Mouse (Mus musculus) ES-Bruce4 (cell line): ENCODE data around the gene Tnfrsf12a. TPM values are rescaled to one million over a fixed set of nuclear protein-coding genes. Genes with fewer than 3 reads are reported as not detected.
A peak's percentile ranks its signal among the peaks of the same experiment; 100 is the strongest.

Experiments used
- H3K27ac ChIP-seq: 2 replicates; pipeline ENCODE4 v1.5.1; 2012; ENCODE audit warnings: low read length, inconsistent platforms; ENCODE audit not compliant: insufficient read depth
- H3K27me3 ChIP-seq: 2 replicates; pipeline ENCODE4 v1.6.1; 2012; ENCODE audit warnings: mild to moderate bottlenecking, low read length, inconsistent platforms; ENCODE audit not compliant: control insufficient read depth, poor library complexity, insufficient read depth, severe bottlenecking
- H3K36me3 ChIP-seq: 2 replicates; pipeline ENCODE4 v1.6.1; 2012; ENCODE audit warnings: inconsistent platforms, mild to moderate bottlenecking, low read length, moderate library complexity; ENCODE audit not compliant: control insufficient read depth, poor library complexity, insufficient read depth, severe bottlenecking
- H3K4me1 ChIP-seq: one replicate; pipeline ENCODE4 v1.8.1; 2011; ENCODE audit warnings: low read length; ENCODE audit not compliant: control insufficient read depth, insufficient read depth
- H3K4me3 ChIP-seq: 2 replicates; pipeline ENCODE4 v1.5.1; 2011; ENCODE audit warnings: low read depth, mild to moderate bottlenecking, low read length
- H3K9ac ChIP-seq: 2 replicates; pipeline ENCODE4 v1.6.1; 2012; ENCODE audit warnings: low read depth, mild to moderate bottlenecking, inconsistent platforms; ENCODE audit not compliant: poor library complexity, severe bottlenecking
- H3K9me3 ChIP-seq: replicated peaks from 2 replicates; pipeline ENCODE4 v1.6.1; 2012; ENCODE audit warnings: mild to moderate bottlenecking, low read length, inconsistent platforms; ENCODE audit not compliant: control insufficient read depth, poor library complexity, insufficient read depth, severe bottlenecking
- CTCF ChIP-seq: IDR thresholded peaks from one replicate; pipeline ENCODE4 v1.8.1; 2011; ENCODE audit warnings: low read depth, low read length
- EP300 ChIP-seq: IDR thresholded peaks from 2 replicates; pipeline ENCODE4 v1.6.1; 2011; ENCODE audit warnings: low read depth, low read length; ENCODE audit not compliant: insufficient read depth
- POLR2A ChIP-seq: IDR thresholded peaks from one replicate; pipeline ENCODE4 v1.8.1; 2011; ENCODE audit warnings: low read length; ENCODE audit not compliant: insufficient read depth
- polyA plus RNA-seq: library from polyadenylated mRNA; stranded (reverse); fragments of >200 nt; gene quantifications from 2 replicates; pipeline ENCODE4 v1.2.4, GENCODE M21; 2011; ENCODE audit warnings: low read depth; ENCODE audit not compliant: missing spikeins, insufficient read depth, insufficient read length

The Tnfrsf12a gene
- polyA plus RNA-seq, 1 experiment, result 51.7 TPM

- no peak overlapping the region; the same call in 1 of the 2 replicates for H3K4me3 ChIP-seq
Observed at GRCm38 (mm10) chr17:23672761-23673160, 4.5 kb downstream of the Tnfrsf12a start.

DNA sequence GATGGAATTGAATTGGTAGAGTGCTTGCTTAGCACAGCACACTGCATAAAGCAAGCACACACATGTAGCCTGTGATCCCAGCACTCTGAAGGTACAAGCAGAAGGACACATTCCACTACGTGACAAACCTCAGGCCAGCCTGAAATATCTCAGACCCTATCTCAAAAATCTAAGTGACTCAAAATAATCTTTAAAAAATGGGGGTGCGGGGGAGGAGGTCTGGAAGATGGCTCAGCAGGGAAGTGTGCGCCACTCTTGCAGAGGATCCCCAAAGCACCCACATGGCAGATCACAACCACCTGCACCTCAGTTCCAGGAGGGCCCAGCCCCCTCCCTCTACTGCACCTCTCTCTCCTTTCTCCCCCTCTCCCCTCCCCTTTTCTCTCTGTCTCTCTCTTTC is 5.7 kb downstream of the Tnfrsf12a start:
- Histone ChIP-seq H3K4me1 (peaks cover 5% of the 10 kb centered on the region), H3K36me3 (peaks cover 10% of the 10 kb centered on the region; the same call in 1 of the 2 replicates), H3K9me3 (no peaks in the 10 kb centered on the region), H3K9ac (no peak overlapping the region), H3K27ac (no peak overlapping the region; the same call in 1 of the 2 replicates), H3K27me3 (no peaks in the 10 kb centered on the region), H3K4me3 (no peak overlapping the region)
- no peak for TF ChIP-seq CTCF
- TF ChIP-seq EP300, result no peak

More at GRCm38 (mm10) chr17:23672761-23673160, 4.5 kb downstream of the Tnfrsf12a start:
- TF ChIP-seq POLR2A, result no peak
- TF ChIP-seq CTCF, result no peak
- no peak for TF ChIP-seq EP300
- peaks cover 6% of the 10 kb centered on the region; the same call in 1 of the 2 replicates for H3K36me3 ChIP-seq
- no peak overlapping the region for H3K27ac ChIP-seq
- no peaks in the 10 kb centered on the region for H3K9me3 ChIP-seq
- H3K4me1 ChIP-seq, result peaks cover 5% of the 10 kb centered on the region
- H3K27me3 ChIP-seq, result no peaks in the 10 kb centered on the region
- no peak overlapping the region for H3K9ac ChIP-seq

- no peak overlapping the region for H3K9ac ChIP-seq
- TF ChIP-seq CTCF (peak; percentile 22), POLR2A (no peak), EP300 (no peak)
- peak overlapping the region; percentile 62 for H3K27ac ChIP-seq
- H3K9me3 ChIP-seq, result no peaks in the 10 kb centered on the region
- peaks cover 5% of the 10 kb centered on the region for H3K4me1 ChIP-seq
- H3K27me3 ChIP-seq, result no peaks in the 10 kb centered on the region
- peaks cover 10% of the 10 kb centered on the region; the same call in 1 of the 2 replicates for H3K36me3 ChIP-seq
- H3K4me3 ChIP-seq, result no peak overlapping the region
Observed at GRCm38 (mm10) chr17:23670516-23671074, 6.7 kb downstream of the Tnfrsf12a start.

DNA sequence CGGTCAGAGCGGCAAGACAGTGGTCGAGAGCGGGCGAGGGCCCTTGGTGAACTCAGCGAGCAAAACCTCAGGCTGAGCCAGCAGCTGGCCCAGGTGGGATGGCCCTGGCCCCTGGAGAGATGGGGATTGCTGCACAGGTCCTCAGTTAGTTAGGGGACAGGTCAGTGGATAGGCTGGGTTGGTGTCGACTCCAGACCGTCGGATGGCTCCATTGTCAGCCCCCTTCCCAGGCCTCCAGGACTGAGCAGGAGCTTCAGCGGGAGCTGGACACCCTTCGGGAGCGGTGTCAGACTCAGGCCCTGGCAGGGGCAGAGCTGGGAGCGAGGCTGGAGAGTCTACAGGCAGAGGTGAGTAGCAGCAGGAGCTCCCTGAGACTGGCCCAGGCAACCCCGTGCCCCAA is 11.8 kb downstream of the Tnfrsf12a start:
- no peak overlapping the region for H3K4me3 ChIP-seq
- TF ChIP-seq POLR2A (no peak), EP300 (no peak), CTCF (no peak)
- peaks cover 10% of the 10 kb centered on the region; the same call in 1 of the 2 replicates for H3K36me3 ChIP-seq
- peaks cover 3% of the 10 kb centered on the region for H3K4me1 ChIP-seq
- no peak overlapping the region for H3K9ac ChIP-seq
- no peaks in the 10 kb centered on the region for H3K27me3 ChIP-seq
- H3K27ac ChIP-seq, result no peak overlapping the region
- no peaks in the 10 kb centered on the region for H3K9me3 ChIP-seq

GRCm38 (mm10) chr17:23664556-23665021 is 12.7 kb downstream of the Tnfrsf12a start:
- Histone ChIP-seq H3K4me3 (no peak overlapping the region), H3K36me3 (peaks cover 10% of the 10 kb centered on the region; the same call in 1 of the 2 replicates), H3K27me3 (no peaks in the 10 kb centered on the region), H3K9me3 (no peaks in the 10 kb centered on the region), H3K4me1 (no peaks in the 10 kb centered on the region), H3K27ac (no peak overlapping the region), H3K9ac (no peak overlapping the region)
- TF ChIP-seq POLR2A (no peak), CTCF (peak; percentile 51)

DNA sequence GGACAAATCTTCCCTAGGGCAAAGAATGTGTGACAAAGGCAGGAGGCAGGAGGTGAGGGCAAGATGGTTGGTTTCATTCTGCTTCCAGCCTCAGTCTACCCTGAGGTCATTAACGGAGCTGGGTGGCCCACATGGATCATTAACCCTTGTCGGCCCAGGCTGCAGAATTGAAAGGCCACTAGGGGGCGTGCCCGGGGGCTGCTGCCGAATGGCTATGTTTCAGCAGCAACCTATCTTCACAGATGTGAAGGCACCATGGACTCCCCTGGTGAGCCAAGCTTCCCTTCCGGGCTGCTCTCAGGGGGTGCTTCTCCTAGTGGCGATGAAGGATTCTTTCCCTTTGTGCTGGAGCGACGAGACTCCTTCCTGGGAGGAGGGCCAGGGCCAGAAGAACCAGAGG is 15.7 kb downstream of the Tnfrsf12a start:
- TF ChIP-seq EP300 (no peak), CTCF (peak; percentile 76), POLR2A (no peak)
- H3K27ac ChIP-seq, result no peak overlapping the region
- no peaks in the 10 kb centered on the region for H3K36me3 ChIP-seq
- no peaks in the 10 kb centered on the region for H3K9me3 ChIP-seq
- H3K9ac ChIP-seq, result no peak overlapping the region
- no peaks in the 10 kb centered on the region for H3K4me1 ChIP-seq
- no peaks in the 10 kb centered on the region for H3K27me3 ChIP-seq
- no peak overlapping the region for H3K4me3 ChIP-seq
